Mouse (Mus musculus): ENCODE measurements around the gene Mfng. TPM values are rescaled to one million over a fixed set of nuclear protein-coding genes. Genes with fewer than 3 reads are reported as not detected.
A peak's percentile ranks its signal among the peaks of the same experiment; 100 is the strongest.

Gene Mfng
- polyA plus RNA-seq, 1 experiment from 2014 or later, result 7.2 TPM

DNA sequence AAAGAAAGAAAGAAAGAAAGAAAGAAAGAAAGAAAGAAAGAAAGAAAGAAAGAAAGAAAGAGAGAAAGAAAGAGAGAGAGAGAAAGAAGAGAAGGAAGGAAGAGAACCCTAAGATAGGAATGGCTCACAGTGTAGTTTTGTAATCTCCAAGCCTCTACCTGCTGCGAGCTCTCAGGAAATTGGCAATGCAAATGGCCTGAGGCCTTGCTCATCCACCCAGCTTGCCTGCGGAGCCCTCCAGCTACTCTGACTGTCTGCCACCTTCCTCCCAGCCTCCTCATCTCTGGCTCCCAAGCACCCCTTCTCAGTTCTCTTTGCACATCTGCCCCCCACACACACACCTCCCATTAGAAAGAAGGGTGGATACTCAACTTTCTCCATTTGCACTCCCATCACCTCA, 35.7 kb upstream of the Mfng start:
- no peak for ATAC-seq
- H3K36me3 ChIP-seq (ENCODE audit: control insufficient read depth, insufficient read depth), result no peaks in the 10 kb centered on the region
- no peak overlapping the region for H3K9ac ChIP-seq (ENCODE audit: low read depth, low read length)
- H3K4me3 ChIP-seq (ENCODE audit: low read depth, low read length), result no peak overlapping the region
- no peaks in the 10 kb centered on the region for H3K27me3 ChIP-seq (replicated peaks; ENCODE audit: control insufficient read depth, insufficient read depth, low read length)
- no peak overlapping the region for H3K4me2 ChIP-seq (replicated peaks; ENCODE audit: low read depth)
- H3K9me3 ChIP-seq (ENCODE audit: control insufficient read depth), result no peaks in the 10 kb centered on the region
- WGBS, result 94% methylated on average over 2 of the region's 2 CpGs
- H3K4me1 ChIP-seq (replicated peaks; ENCODE audit: control insufficient read depth, insufficient read depth, low read length), result peaks cover 5% of the 10 kb centered on the region; the same call in 1 of the 2 replicates
- no peak overlapping the region for H3K27ac ChIP-seq (ENCODE audit: low read depth, low read length)
- no peak for TF ChIP-seq CTCF (IDR thresholded peaks at IDR 0.05; ENCODE audit: low read depth)

DNA sequence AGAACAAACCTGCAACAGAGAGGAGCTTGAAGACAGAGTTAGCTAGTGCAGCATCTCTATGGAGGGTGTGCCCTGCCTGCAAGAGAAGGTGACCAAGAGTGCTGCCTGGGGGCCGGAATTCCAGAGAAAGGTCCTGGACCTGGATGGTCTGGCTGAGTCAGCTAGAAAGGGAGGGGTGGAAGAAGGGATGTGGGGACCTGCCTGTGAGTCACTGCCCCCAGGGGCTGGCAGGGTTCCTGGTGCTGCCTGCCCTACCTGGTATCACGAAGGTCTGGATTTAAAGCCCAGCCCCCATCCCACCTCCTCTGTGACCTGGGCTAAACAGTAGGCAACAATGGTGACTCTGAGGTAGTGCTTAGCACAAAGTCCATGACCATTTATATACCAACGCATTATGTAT, 33.9 kb upstream of the Mfng start:
- H3K27me3 ChIP-seq (replicated peaks; ENCODE audit: control insufficient read depth, insufficient read depth, low read length), result no peaks in the 10 kb centered on the region
- ATAC-seq, result no peak
- no peaks in the 10 kb centered on the region for H3K36me3 ChIP-seq (ENCODE audit: control insufficient read depth, insufficient read depth)
- H3K9ac ChIP-seq (ENCODE audit: low read depth, low read length), result no peak overlapping the region
- H3K4me2 ChIP-seq (replicated peaks; ENCODE audit: low read depth), result no peak overlapping the region
- 49% methylated on average over 3 of the region's 3 CpGs for WGBS
- H3K4me3 ChIP-seq (ENCODE audit: low read depth, low read length), result no peak overlapping the region
- no peak overlapping the region for H3K27ac ChIP-seq (ENCODE audit: low read depth, low read length)
- peaks cover 10% of the 10 kb centered on the region for H3K4me1 ChIP-seq (replicated peaks; ENCODE audit: control insufficient read depth, insufficient read depth, low read length)
- no peaks in the 10 kb centered on the region for H3K9me3 ChIP-seq (ENCODE audit: control insufficient read depth)
- no peak for TF ChIP-seq CTCF (IDR thresholded peaks at IDR 0.05; ENCODE audit: low read depth)

DNA sequence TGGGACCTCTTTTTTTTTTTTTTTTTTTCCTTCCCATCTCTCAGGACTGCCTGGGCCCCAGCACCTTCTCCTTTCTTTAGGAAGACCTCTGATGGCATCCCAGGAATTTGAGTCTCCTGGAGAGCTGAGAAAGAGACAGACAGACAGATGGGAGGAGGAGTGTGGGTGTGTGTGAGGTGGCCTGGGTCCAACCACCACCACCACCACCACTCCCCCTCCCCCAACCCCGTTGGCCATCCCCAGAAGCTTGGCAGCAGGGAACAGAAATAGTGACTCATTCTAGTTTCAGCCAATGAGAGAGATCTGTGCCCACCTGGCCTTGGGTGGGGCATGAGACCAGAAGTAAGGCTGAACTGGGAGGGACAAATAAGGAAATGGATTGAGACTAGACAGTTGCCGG, 33.3 kb upstream of the Mfng start:
- Histone ChIP-seq H3K36me3 (ENCODE audit: control insufficient read depth, insufficient read depth) (no peaks in the 10 kb centered on the region), H3K4me3 (ENCODE audit: low read depth, low read length) (no peak overlapping the region), H3K9ac (ENCODE audit: low read depth, low read length) (no peak overlapping the region), H3K4me2 (replicated peaks; ENCODE audit: low read depth) (no peak overlapping the region), H3K27me3 (replicated peaks; ENCODE audit: control insufficient read depth, insufficient read depth, low read length) (no peaks in the 10 kb centered on the region), H3K9me3 (ENCODE audit: control insufficient read depth) (no peaks in the 10 kb centered on the region), H3K27ac (ENCODE audit: low read depth, low read length) (no peak overlapping the region), H3K4me1 (replicated peaks; ENCODE audit: control insufficient read depth, insufficient read depth, low read length) (peaks cover 10% of the 10 kb centered on the region)
- 19% methylated on average over 2 of the region's 2 CpGs for WGBS
- no peak for TF ChIP-seq CTCF (IDR thresholded peaks at IDR 0.05; ENCODE audit: low read depth)
- ATAC-seq, result no peak

- Histone ChIP-seq H3K27me3 (replicated peaks; ENCODE audit: control insufficient read depth, insufficient read depth, low read length) (no peaks in the 10 kb centered on the region; the same call in 1 of the 2 replicates), H3K4me1 (replicated peaks; ENCODE audit: control insufficient read depth, insufficient read depth, low read length) (peaks cover 10% of the 10 kb centered on the region), H3K4me2 (replicated peaks; ENCODE audit: low read depth) (no peak overlapping the region), H3K9ac (ENCODE audit: low read depth, low read length) (no peak overlapping the region), H3K36me3 (ENCODE audit: control insufficient read depth, insufficient read depth) (no peaks in the 10 kb centered on the region), H3K4me3 (ENCODE audit: low read depth, low read length) (no peak overlapping the region), H3K27ac (ENCODE audit: low read depth, low read length) (no peak overlapping the region), H3K9me3 (ENCODE audit: control insufficient read depth) (no peaks in the 10 kb centered on the region)
- no peak for ATAC-seq
- TF ChIP-seq CTCF (IDR thresholded peaks at IDR 0.05; ENCODE audit: low read depth), result no peak
- 60% methylated on average over 2 of the region's 2 CpGs for WGBS
These were observed 32.1 kb upstream of the Mfng start for GRCm38 (mm10) chr15:78805351-78805750.

GRCm38 (mm10) chr15:78804326-78804725, 31.1 kb upstream of the Mfng start:
- Histone ChIP-seq H3K9me3 (ENCODE audit: control insufficient read depth) (no peaks in the 10 kb centered on the region), H3K4me2 (replicated peaks; ENCODE audit: low read depth) (0 out of 2 replicates have a peak overlapping the region, but pooled peaks have one; percentile 30), H3K9ac (ENCODE audit: low read depth, low read length) (no peak overlapping the region), H3K4me3 (ENCODE audit: low read depth, low read length) (no peak overlapping the region), H3K27me3 (replicated peaks; ENCODE audit: control insufficient read depth, insufficient read depth, low read length) (no peaks in the 10 kb centered on the region; the same call in 1 of the 2 replicates), H3K36me3 (ENCODE audit: control insufficient read depth, insufficient read depth) (no peaks in the 10 kb centered on the region), H3K27ac (ENCODE audit: low read depth, low read length) (peak overlapping the region; percentile 66), H3K4me1 (replicated peaks; ENCODE audit: control insufficient read depth, insufficient read depth, low read length) (peaks cover 10% of the 10 kb centered on the region)
- 5% methylated on average over 6 of the region's 6 CpGs for WGBS
- ATAC-seq, result 0 out of 2 replicates have a peak, but pooled peaks have one; percentile 5
- no peak for TF ChIP-seq CTCF (IDR thresholded peaks at IDR 0.05; ENCODE audit: low read depth)

DNA sequence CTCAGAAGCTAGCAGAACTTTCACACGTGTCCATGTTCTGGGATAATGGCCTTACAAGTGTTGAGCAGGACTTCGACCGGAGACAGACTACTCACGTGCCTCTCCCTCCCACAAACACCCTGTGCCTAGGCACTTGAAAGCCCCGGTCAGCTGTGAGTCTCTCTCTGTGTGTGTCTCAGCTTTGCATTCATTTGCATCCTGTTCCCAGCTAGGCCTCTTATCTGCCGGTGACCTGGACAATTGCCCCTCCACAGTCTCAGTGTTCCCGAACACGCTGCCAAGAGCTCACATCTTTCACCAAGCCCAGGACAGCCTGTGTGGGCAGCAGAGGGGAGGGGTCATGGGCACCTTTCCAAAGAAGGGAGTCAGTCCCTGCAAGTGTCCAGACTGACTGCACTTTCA, 30.2 kb upstream of the Mfng start:
- WGBS, result 6% methylated on average over 8 of the region's 8 CpGs
- Histone ChIP-seq H3K27ac (ENCODE audit: low read depth, low read length) (peak overlapping the region; percentile 78; the same call in 1 of the 2 replicates), H3K4me2 (replicated peaks; ENCODE audit: low read depth) (peak overlapping the region; percentile 94), H3K9me3 (ENCODE audit: control insufficient read depth) (no peaks in the 10 kb centered on the region), H3K27me3 (replicated peaks; ENCODE audit: control insufficient read depth, insufficient read depth, low read length) (no peaks in the 10 kb centered on the region; the same call in 1 of the 2 replicates), H3K4me3 (ENCODE audit: low read depth, low read length) (no peak overlapping the region), H3K4me1 (replicated peaks; ENCODE audit: control insufficient read depth, insufficient read depth, low read length) (peaks cover 10% of the 10 kb centered on the region), H3K9ac (ENCODE audit: low read depth, low read length) (no peak overlapping the region), H3K36me3 (ENCODE audit: control insufficient read depth, insufficient read depth) (no peaks in the 10 kb centered on the region)
- ATAC-seq, result peak; percentile 41
- no peak for TF ChIP-seq CTCF (IDR thresholded peaks at IDR 0.05; ENCODE audit: low read depth)
